Mouse (Mus musculus): Measurements from ENCODE around the gene Srp72. TPM values are rescaled to one million over a fixed set of nuclear protein-coding genes. Genes with fewer than 3 reads are reported as not detected.

Srp72 gene
- polyA plus RNA-seq (2016; fragmentation: Nextera tagmentation; extraction: Ambion mirVana), result 87.8 and 93.5 TPM in 2 replicates

DNA sequence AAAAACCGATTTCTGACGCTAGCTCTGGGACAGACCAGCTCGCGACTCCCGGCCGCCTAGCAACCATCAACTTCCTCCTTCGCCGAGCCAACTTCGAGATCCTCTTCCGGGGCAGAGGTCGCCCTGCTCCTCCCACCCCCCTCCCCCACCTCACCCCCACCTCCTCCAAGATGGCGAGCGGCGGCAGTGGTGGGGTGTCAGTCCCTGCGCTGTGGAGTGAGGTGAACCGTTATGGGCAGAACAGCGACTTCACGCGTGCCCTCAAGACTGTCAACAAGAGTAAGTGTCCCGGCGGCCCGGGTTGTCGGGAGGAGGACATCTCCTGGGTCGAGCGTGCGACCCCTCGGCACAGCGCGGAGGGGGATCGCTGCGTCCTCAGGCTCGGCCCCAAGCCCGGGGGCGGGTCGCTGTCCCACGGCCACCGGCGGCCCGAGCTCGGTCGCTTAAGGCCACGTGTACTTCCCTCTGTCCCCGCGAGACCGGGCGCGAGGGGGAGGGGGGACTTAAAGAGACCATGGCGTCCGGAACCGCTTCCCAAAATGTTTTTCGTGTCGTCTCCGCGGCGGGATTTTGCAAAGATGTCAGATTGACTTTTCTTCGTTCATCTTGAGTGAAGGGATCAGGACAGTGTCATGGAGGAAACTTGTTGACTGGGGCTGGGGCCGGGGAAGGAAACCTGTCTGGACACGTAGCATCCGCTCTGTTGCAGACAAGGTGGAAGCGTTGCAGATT is at the start of gene Srp72:
TSS of gene Srp72 (plus strand) at position 130 of the 732 bp plus-strand sequence.
- no peaks in the 10 kb centered on the region for H3K9me3 ChIP-seq
- ATAC-seq (ENCODE audit: insufficient number of reproducible peaks, insufficient read depth, low FRiP score, low TSS enrichment), result peak; percentile 92
- peak within 1 kb of the TSS; percentile 86 for H3K27ac ChIP-seq
- under 1% methylated on average over 60 of the region's 60 CpGs for WGBS
- peaks cover 12% of the 10 kb centered on the region for H3K4me1 ChIP-seq
- no peaks in the 10 kb centered on the region for H3K27me3 ChIP-seq
- H3K4me3 ChIP-seq, result peak within 1 kb of the TSS; percentile 93
- peaks cover 20% of the 10 kb centered on the region for H3K36me3 ChIP-seq
- H3K4me2 ChIP-seq (replicated peaks), result peak within 1 kb of the TSS; percentile 80
- peak within 1 kb of the TSS; percentile 83 for H3K9ac ChIP-seq

DNA sequence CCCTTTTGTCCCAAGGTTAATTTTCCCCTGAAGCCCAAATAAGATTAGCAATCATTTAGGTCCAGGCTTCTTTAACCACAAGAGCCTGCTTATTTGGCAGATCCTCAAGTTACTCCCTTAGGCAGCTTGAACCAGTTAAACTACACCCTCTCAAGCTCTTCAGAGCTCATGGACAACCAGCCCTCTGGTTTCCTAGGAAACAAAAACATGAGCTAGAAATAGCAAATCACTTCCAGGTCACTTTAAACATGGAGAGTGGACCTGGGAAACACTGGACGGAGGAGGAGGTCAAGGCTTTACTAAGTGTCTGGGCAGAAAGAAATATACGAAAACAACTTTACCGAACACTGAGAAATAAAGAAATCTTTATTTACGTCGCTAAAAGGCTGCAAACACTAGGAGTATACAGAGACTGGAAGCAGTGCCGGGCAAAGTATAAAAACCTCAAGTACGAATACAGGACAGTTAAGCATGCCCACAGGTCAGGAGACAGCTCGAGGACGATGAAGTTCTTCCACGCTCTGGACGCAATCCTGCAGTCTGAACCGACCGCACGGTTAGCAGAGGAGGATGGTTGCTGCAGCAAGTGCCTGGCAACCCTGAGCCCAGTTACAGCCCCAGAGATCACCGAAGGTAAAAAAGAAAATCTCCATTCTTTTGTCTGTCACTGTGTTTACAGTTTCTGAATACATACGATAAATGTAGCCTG is 46.2 kb upstream of the Srp72 start:
- Histone ChIP-seq H3K9me3 (no peaks in the 10 kb centered on the region), H3K27ac (peak overlapping the region; percentile 76), H3K4me1 (peaks cover 24% of the 10 kb centered on the region), H3K9ac (no peak overlapping the region), H3K4me3 (no peak overlapping the region), H3K36me3 (peaks cover 24% of the 10 kb centered on the region), H3K4me2 (replicated peaks) (peak overlapping the region; percentile 18), H3K27me3 (no peaks in the 10 kb centered on the region)
- peak; percentile 64; the same call in 1 of the 2 replicates for ATAC-seq (ENCODE audit: insufficient number of reproducible peaks, insufficient read depth, low FRiP score, low TSS enrichment)
- WGBS, result 58% methylated on average over 16 of the region's 16 CpGs

DNA sequence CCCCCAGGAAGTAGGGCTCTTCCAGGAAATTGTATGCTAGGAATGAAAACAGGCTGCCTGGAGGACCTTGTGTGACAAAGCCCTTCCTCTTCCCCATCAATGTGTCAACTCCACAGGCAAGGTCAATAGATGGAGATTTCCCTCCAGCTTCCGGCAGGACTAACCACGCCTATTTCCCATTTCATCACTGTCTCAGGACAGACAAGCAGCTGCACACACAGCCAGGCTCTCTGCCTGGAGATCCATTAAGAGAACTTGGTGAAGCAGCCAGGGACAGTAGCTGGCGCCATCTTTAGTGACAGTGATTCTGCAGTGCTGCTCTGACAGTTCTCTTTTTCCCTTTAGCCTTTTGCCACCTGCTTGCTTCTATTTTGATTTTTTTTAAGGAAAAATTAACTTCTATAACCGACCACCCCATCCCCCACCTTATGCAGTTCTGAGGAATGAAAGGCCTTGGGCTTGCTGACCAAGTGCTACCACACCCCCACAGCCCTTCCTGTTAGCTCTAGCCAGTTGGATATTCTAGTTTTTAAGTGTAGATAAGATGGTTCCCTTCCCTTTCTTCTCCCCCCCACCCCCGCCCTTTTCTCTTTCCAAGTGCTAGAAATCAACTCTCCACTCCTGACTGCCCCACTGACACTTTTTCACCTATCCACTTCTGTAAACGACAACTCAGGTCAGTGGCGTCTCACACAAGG is 45.2 kb upstream of the Srp72 start:
- Histone ChIP-seq H3K4me2 (replicated peaks) (no peak overlapping the region), H3K9ac (no peak overlapping the region), H3K4me1 (peaks cover 24% of the 10 kb centered on the region), H3K27me3 (no peaks in the 10 kb centered on the region), H3K27ac (no peak overlapping the region), H3K4me3 (no peak overlapping the region), H3K36me3 (peaks cover 20% of the 10 kb centered on the region), H3K9me3 (no peaks in the 10 kb centered on the region)
- WGBS, result 74% methylated on average over 7 of the region's 7 CpGs
- ATAC-seq (ENCODE audit: insufficient number of reproducible peaks, insufficient read depth, low FRiP score, low TSS enrichment), result no peak

DNA sequence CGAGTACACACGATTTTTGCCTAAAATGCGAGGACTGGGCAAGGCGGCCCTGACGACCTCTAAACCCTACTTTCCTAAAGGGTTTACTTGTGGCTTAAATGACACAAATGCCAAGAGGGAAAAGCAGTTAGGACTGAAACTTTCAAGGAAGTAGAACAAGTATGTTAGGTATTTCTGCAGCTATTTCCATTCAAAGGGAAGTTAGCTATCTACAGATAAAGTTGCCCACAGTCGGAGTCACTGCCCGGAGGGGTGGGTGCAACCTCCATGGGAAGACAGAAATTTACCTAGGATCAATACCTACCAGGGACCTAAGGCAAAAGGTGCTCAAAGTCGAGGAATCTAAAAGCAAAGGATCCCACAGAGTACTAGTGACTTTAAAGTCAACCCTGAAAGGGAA is 34.8 kb upstream of the Srp72 start:
- 94% methylated on average over 8 of the region's 8 CpGs for WGBS
- ATAC-seq (ENCODE audit: insufficient number of reproducible peaks, insufficient read depth, low FRiP score, low TSS enrichment), result no peak

DNA sequence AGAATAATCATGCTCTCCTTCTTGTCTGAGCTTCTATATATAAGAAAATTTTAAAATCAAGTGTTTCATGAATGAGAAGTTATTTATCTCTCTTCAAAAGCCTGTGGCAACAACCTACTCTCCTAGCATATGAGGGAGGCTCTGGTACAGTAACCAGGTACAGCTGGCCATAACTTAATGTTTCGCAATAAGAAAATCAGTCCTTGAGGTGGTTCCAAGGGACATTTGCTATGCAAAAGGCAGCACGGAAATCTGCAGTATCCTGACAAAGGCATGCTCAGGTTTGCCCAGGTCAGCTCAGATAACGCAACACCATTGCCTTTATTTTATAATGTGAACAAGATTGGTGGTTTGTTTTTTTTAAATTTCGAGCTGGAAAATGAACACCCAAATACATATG is 32.5 kb upstream of the Srp72 start:
- Histone ChIP-seq H3K27me3 (no peaks in the 10 kb centered on the region), H3K27ac (no peak overlapping the region), H3K4me3 (no peak overlapping the region), H3K4me2 (replicated peaks) (no peak overlapping the region), H3K9me3 (no peaks in the 10 kb centered on the region), H3K9ac (no peak overlapping the region), H3K4me1 (peaks cover 7% of the 10 kb centered on the region; the same call in 1 of the 2 replicates), H3K36me3 (peaks cover 21% of the 10 kb centered on the region; the same call in 1 of the 2 replicates)
- 82% methylated on average over 4 of the region's 4 CpGs for WGBS
- no peak for ATAC-seq (ENCODE audit: insufficient number of reproducible peaks, insufficient read depth, low FRiP score, low TSS enrichment)

More for the DNA sequence above, 34.8 kb upstream of the Srp72 start:
- Histone ChIP-seq H3K36me3 (peaks cover 13% of the 10 kb centered on the region; the same call in 1 of the 2 replicates), H3K9ac (no peak overlapping the region), H3K4me2 (replicated peaks) (no peak overlapping the region), H3K4me3 (no peak overlapping the region), H3K9me3 (no peaks in the 10 kb centered on the region), H3K4me1 (no peaks in the 10 kb centered on the region), H3K27ac (no peak overlapping the region), H3K27me3 (no peaks in the 10 kb centered on the region)

DNA sequence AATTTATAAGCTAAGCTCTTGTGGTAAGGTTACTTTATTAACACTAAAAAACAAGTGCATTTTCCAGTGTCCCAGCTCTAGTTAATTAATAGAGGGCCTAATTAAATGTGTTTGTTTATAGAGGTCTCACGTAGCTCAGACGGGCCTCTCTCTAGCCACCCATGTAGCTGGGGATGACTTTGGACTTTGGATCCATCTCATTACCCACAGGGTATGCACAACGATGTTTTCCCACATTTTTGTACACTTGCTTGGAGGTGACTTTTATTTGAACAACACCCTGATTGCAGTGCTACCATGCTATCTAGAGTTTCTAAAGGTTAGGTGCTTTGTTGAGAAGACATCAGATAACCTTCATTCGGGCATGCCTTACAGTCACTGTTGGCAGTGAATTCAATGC is 32.0 kb upstream of the Srp72 start:
- H3K9me3 ChIP-seq, result no peaks in the 10 kb centered on the region
- no peaks in the 10 kb centered on the region for H3K27me3 ChIP-seq
- 89% methylated on average over 4 of the region's 4 CpGs for WGBS
- no peak for ATAC-seq (ENCODE audit: insufficient number of reproducible peaks, insufficient read depth, low FRiP score, low TSS enrichment)
- peaks cover 21% of the 10 kb centered on the region; the same call in 1 of the 2 replicates for H3K36me3 ChIP-seq
- no peak overlapping the region for H3K4me3 ChIP-seq
- no peak overlapping the region for H3K9ac ChIP-seq
- H3K4me1 ChIP-seq, result peaks cover 7% of the 10 kb centered on the region; the same call in 1 of the 2 replicates
- no peak overlapping the region for H3K27ac ChIP-seq
- no peak overlapping the region for H3K4me2 ChIP-seq (replicated peaks)

DNA sequence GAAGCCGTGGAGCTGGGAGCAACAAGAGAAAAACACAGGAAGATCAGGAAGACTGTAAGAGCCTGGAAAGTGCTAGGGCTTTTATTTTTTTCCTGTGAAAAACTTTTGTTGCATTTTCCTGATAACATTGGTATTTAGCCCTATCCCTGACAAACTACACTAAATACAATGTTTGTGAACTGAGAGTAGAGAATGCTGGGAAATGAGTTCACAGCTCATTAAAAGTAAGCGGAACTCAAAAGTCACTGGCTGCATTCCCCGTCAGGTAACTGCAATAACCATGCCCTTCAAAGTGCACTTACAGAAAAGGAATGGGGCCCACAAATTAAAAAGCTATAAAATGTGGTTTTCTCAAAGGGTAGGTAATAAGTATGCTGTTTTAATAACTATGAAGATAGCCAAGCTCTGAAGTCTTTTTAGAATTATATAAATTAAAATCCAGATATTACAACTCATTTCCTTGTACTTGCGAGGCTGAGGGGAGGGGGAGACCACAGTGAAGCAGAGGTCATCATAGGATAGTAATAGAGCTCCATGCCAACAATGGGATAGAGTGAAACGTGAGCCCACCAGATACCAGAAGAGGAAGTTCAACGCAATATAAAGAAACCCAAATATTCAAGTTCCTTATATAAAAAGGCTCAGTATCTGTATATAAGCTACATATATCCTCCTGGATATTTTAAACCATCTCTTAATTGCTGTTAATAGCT is 29.4 kb upstream of the Srp72 start:
- no peak overlapping the region for H3K4me2 ChIP-seq (replicated peaks)
- H3K27me3 ChIP-seq, result no peaks in the 10 kb centered on the region
- ATAC-seq (ENCODE audit: insufficient number of reproducible peaks, insufficient read depth, low FRiP score, low TSS enrichment), result no peak
- no peak overlapping the region for H3K9ac ChIP-seq
- H3K9me3 ChIP-seq, result no peaks in the 10 kb centered on the region
- 0 out of 2 replicates have a peak, but pooled peaks cover 13% of the 10 kb centered on the region for H3K36me3 ChIP-seq
- no peak overlapping the region for H3K4me3 ChIP-seq
- H3K4me1 ChIP-seq, result peaks cover 16% of the 10 kb centered on the region
- WGBS, result 74% methylated on average over 6 of the region's 6 CpGs
- H3K27ac ChIP-seq, result no peak overlapping the region

DNA sequence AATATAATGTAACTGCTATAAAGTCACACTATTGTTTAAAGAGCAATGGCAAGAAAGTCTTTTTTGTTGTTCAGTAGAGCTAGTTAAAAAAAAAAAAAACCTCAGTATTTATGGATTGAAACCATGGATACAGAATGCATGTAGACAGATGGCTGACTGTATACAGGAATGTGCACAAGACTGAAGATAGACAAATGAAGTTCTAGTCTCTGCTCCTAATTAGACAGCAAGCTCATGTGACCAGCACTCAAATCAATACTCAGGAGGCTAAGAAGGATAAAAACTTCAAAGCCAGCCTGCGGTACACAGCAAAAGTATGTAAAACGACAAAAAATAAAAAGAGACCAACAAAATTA is 28.8 kb upstream of the Srp72 start:
- Histone ChIP-seq H3K4me3 (no peak overlapping the region), H3K4me2 (replicated peaks) (no peak overlapping the region), H3K27ac (no peak overlapping the region), H3K4me1 (peaks cover 18% of the 10 kb centered on the region), H3K36me3 (0 out of 2 replicates have a peak, but pooled peaks cover 10% of the 10 kb centered on the region), H3K9ac (no peak overlapping the region), H3K9me3 (no peaks in the 10 kb centered on the region), H3K27me3 (no peaks in the 10 kb centered on the region)
- 75% methylated on average over 2 of the region's 2 CpGs for WGBS
- no peak for ATAC-seq (ENCODE audit: insufficient number of reproducible peaks, insufficient read depth, low FRiP score, low TSS enrichment)

DNA sequence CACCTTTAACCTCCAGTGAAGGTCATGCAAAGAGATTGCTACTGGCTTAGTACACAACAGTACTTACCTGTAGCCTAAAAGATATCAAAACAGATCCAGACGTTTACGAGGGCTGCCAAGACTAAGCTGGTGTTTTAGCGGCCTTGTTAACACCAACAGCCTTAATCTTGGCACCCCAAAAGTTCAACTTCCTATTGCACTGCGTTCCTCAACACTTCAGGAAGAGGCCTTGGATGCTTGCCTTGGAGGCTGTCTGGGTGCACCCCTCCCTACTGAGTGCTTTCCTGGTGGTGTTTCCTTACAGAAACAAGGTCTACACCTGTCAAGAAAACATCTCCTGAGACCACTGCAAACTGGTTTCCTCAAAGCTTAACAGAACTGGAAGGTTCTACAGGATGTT is 27.3 kb upstream of the Srp72 start:
- H3K27ac ChIP-seq, result no peak overlapping the region
- H3K36me3 ChIP-seq, result 0 out of 2 replicates have a peak, but pooled peaks cover 8% of the 10 kb centered on the region
- H3K9me3 ChIP-seq, result no peaks in the 10 kb centered on the region
- H3K4me1 ChIP-seq, result peaks cover 18% of the 10 kb centered on the region
- no peaks in the 10 kb centered on the region for H3K27me3 ChIP-seq
- WGBS, result 90% methylated on average over 4 of the region's 4 CpGs
- H3K9ac ChIP-seq, result no peak overlapping the region
- H3K4me2 ChIP-seq (replicated peaks), result no peak overlapping the region
- H3K4me3 ChIP-seq, result no peak overlapping the region
- no peak for ATAC-seq (ENCODE audit: insufficient number of reproducible peaks, insufficient read depth, low FRiP score, low TSS enrichment)

DNA sequence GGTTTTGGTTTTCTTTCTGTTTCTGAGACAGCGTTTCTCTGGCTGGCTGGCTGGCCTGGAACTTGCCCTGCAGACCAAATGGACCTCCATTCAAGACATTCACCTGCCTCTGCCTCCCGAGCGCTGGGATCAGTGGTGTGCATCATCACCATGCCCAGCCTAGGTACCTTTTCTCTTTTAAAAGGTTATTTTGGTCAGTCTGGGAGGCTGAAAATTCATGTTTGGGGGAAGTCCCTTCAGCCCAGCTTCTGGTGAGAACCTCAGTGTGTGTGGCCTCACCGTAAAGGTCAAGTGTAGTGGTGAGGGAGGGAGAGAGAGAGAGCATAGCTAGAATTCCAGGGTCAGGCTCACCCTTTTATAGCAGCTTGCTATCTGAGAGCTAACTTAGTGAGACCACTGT is 26.7 kb upstream of the Srp72 start:
- Histone ChIP-seq H3K4me2 (replicated peaks) (no peak overlapping the region), H3K27ac (no peak overlapping the region), H3K4me3 (no peak overlapping the region), H3K27me3 (no peaks in the 10 kb centered on the region), H3K9ac (no peak overlapping the region), H3K9me3 (no peaks in the 10 kb centered on the region), H3K36me3 (0 out of 2 replicates have a peak, but pooled peaks cover 8% of the 10 kb centered on the region), H3K4me1 (peaks cover 23% of the 10 kb centered on the region)
- WGBS, result 89% methylated on average over 4 of the region's 4 CpGs
- ATAC-seq (ENCODE audit: insufficient number of reproducible peaks, insufficient read depth, low FRiP score, low TSS enrichment), result no peak
